Mouse (Mus musculus) liver, adult 2 months (tissue): Measurements from ENCODE around the gene Scml4.

Experiments used
- CTCF ChIP-seq: fragments of 200-500 bp; IDR thresholded peaks from 2 replicates; pipeline ENCODE4 v1.5.1; 2011; ENCODE audit warnings: low read depth, low read length, control low read depth
- POLR2A ChIP-seq: fragments of 200-500 bp; IDR thresholded peaks from 2 replicates; pipeline ENCODE4 v1.6.1; 2011; ENCODE audit warnings: low read length, control low read depth; ENCODE audit not compliant: insufficient read depth; ENCODE audit errors: extremely low read depth

- no peak for TF ChIP-seq POLR2A
- no peak for TF ChIP-seq CTCF
Measured at GRCm38 (mm10) chr10:42879269-42879681, 19.1 kb downstream of the Scml4 start.
